Mouse (Mus musculus) left cerebral cortex, postnatal 4 days (tissue): Measurements from ENCODE around the gene Vps4b. TPM values are rescaled to one million over a fixed set of nuclear protein-coding genes. Genes with fewer than 3 reads are reported as not detected.

ENCODE experiments used
- total RNA-seq, 2 experiments: library from RNA; stranded (reverse); gene quantifications; 2 replicates each; pipeline ENCODE4 v1.2.3; 2021

Gene Vps4b
- total RNA-seq, 2 experiments from 2014 or later = 48.8 to 52.3 TPM

Other genes starting within 250 kb of the Vps4b start
- gene Bcl2, start 82.5 kb downstream of the Vps4b start, total RNA-seq = 10 to 100 TPM; 13.9 to 15.7 TPM
- gene Kdsr, start 37.0 kb downstream of the Vps4b start, total RNA-seq = 10 to 100 TPM; 22.4 to 28.7 TPM
- gene Serpinb5, start 64.4 kb upstream of the Vps4b start, total RNA-seq = not detected
- not detected for gene Serpinb12, start 137.7 kb upstream of the Vps4b start, total RNA-seq
- gene Serpinb13, start 184.3 kb upstream of the Vps4b start, total RNA-seq = not detected